Mouse (Mus musculus): ENCODE measurements around the gene Gm8909.
"Not testable (repeated sequence)": the region's sequence is repeated elsewhere in the genome, so short reads cannot be mapped to it uniquely, and the experiment has no call there.

GRCm38 (mm10) chr17:36158264-36158663 is 10.1 kb downstream of the Gm8909 start:
- TF ChIP-seq CTCF, EP300 (IDR thresholded peaks at IDR 0.05): not testable (repeated sequence)
